Mouse (Mus musculus) C2C12 (cell line): ENCODE measurements around the gene Tpcn2.

Source experiments
- CTCF ChIP-seq: IDR thresholded peaks from one replicate; pipeline ENCODE4 v1.5.1; 2011; ENCODE audit not compliant: control insufficient read depth, insufficient read depth, insufficient read length
- FOSL1 ChIP-seq: IDR thresholded peaks from one replicate; pipeline ENCODE4 v1.8.0; 2011; ENCODE audit warnings: mild to moderate bottlenecking, low read length; ENCODE audit not compliant: poor library complexity, insufficient read depth, severe bottlenecking
- MAX ChIP-seq: IDR thresholded peaks from one replicate; pipeline ENCODE4 v1.6.1; 2011; ENCODE audit warnings: mild to moderate bottlenecking, control low read depth

DNA sequence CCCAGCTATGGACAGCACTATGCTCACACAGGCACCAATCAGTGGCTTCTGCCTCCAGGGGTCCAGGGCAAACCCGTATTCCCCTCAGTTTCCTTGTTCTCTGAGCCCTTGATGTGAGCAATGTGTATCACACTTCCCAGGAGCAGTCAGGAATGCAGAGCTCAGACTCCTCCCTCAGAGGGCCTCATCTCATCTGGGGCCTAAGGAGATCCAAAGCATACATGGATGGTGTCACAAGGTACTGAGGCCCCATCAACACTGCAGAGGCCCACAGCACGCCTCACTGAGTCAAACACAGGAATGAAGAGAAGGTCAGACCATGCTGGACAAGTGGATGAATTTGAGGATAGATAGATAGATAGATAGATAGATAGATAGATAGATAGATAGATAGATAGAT lies 8.9 kb upstream of the Tpcn2 start:
- no peak for TF ChIP-seq CTCF
- TF ChIP-seq MAX: no peak
- TF ChIP-seq FOSL1: no peak
